Comparison of ENCODE assay signal across 15 mouse cellular contexts in genomic region chr14:59009534-59009933, GRCm38 (mm10).
"Had no signal": no experiment of that assay in that cellular context is flagged by ENCODE, and none has a peak within 500 bp of the region (broad histone marks: within the 10 kb centered on the region; RNA-seq: fewer than 3 reads in every experiment).

No protein-coding gene starts in this region.

- H3K9ac ChIP-seq: neural tube, embryonic 15.5 days; stomach, embryonic 15.5 days had no signal

- H3K9me3 ChIP-seq: neural tube, embryonic 15.5 days; stomach, embryonic 15.5 days had no signal

- H3K4me1 ChIP-seq: neural tube, embryonic 15.5 days; stomach, embryonic 15.5 days had no signal

- DNase-seq: retina, postnatal 1 day; right cerebral cortex, adult 18-20 months; right cerebral cortex, postnatal 14 days; right cerebral cortex, postnatal 25 days; right cerebral cortex, postnatal 4 days; spleen, adult 18-20 months; thymus, adult 18-20 months; thymus, adult 2 months; thymus, postnatal 14 days; thymus, postnatal 25 days; thymus, postnatal 36 days; thymus, postnatal 4 days had no signal

- H3K4me3 ChIP-seq: neural tube, embryonic 15.5 days; stomach, embryonic 15.5 days had no signal

- H3K27ac ChIP-seq: neural tube, embryonic 15.5 days; stomach, embryonic 15.5 days; stomach, postnatal 0 days had no signal

- H3K36me3 ChIP-seq: neural tube, embryonic 15.5 days; stomach, embryonic 15.5 days had no signal

- H3K27me3 ChIP-seq: neural tube, embryonic 15.5 days; stomach, embryonic 15.5 days had no signal

- H3K4me2 ChIP-seq: neural tube, embryonic 15.5 days; stomach, embryonic 15.5 days had no signal
